Mouse (Mus musculus) right cerebral cortex, postnatal 10 days (tissue): ENCODE results near the gene Mms22l.
"Not testable (repeated sequence)": the region's sequence is repeated elsewhere in the genome, so short reads cannot be mapped to it uniquely, and the experiment has no call there.

Experiments used
- DNase-seq, 2 experiments: peaks; one replicate each; pipeline ENCODE4 v3.0.0; 2021; ENCODE audit warnings: low spot score in 2 of 2

The Mms22l gene

GRCm38 (mm10) chr4:24620440-24620839 is 124.2 kb downstream of the Mms22l start:
- peak; percentile 52 for DNase-seq

- DNase-seq: peak; percentile 65 to 73
Observed at GRCm38 (mm10) chr4:24621422-24622187, 125.4 kb downstream of the Mms22l start.

DNA sequence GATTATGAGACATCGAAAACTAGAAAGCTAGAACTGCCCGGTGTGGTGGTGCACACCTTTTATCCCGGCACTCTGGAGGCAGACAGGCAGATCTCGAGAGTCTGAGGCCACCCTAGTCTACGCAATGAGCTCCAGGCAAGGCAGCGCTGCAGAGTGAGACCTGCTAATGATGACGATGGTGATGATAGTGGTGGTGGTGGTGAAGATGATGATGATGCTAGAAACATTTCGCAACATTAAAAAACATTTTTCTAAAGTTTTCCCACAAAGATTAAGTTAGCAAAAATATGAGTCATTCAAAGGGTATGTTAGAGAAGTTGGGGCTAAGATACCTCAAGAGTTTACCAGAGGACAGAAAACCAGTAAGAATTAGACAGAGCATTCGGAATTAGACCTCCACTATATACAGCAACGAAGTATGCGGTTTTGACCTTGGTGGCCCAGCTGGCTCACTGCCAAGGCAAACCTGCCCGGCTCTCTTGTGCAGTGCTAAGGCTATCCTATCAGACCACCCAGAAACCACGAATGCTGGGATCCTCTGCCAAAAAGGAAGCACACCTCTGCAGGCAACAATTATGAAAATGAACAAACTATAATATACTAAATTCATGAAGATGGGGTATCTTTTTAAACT is 129.8 kb downstream of the Mms22l start:
- no peak for DNase-seq

- DNase-seq: no peak
Observed at GRCm38 (mm10) chr4:24626686-24627085, 130.4 kb downstream of the Mms22l start.

- DNase-seq: no peak
Observed at GRCm38 (mm10) chr4:24627871-24628270, 131.6 kb downstream of the Mms22l start.

- no peak for DNase-seq
Observed at GRCm38 (mm10) chr4:24630430-24630829, 134.2 kb downstream of the Mms22l start.

- DNase-seq: peak; percentile 33 to 38
Observed at GRCm38 (mm10) chr4:24631177-24631911, 135.1 kb downstream of the Mms22l start.

- no peak for DNase-seq
Observed at GRCm38 (mm10) chr4:24642306-24642705, 146.1 kb downstream of the Mms22l start.

GRCm38 (mm10) chr4:24644735-24645134 is 148.5 kb downstream of the Mms22l start:
- not testable (repeated sequence) for DNase-seq
